7 mouse cellular contexts compared by ENCODE assay signal in the genomic region with DNA sequence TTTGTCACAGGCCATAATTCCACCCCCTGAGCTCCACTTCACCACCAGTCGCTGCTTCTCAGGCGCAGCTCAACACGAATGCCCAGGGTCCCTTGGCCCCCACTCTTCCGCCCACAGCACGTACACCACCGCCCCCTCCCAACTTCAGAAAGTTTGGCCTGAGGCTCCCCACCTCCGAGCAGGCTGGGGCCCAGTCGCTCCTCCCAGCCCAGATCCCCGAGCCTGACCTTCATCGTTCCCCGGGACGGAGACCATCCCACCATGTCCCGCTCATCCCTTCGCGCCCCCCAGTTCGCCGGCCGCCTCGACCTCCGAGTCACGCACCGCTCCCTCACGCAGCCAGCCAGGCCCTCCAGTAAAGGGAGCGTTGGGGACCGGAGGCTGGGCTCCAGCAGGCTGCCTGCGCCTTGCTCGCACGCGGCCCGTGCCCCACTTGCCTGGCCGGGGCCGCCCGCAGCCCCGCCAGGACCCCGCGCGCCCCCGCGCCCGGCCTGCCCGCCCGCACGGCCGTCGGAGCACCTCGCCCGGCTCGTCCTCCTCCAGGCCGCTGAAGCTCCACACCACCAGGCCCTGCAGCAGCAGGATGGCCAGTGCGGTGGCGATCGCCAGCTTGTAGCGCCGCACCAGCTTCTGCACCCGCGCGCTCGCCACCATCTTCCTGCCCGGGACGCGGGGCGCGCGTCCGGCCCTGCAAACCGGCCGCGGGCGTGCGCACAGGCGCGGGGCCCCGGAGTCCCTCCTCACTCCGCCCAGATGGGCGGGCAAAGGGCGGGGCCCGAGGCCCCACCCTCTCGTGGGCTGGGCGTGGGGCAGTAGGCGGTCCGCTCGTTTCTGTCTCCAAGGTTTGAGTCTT. TPM values are rescaled to one million over a fixed set of nuclear protein-coding genes. Genes with fewer than 3 reads are reported as not detected.
DNase-seq lines count a peak whose midpoint lies in the region; ATAC-seq and TF ChIP-seq lines count a peak whose summit lies in the region.

TSS of gene Xylt2 (minus strand) at position 762 of the 853 bp plus-strand sequence.

- H3K27ac ChIP-seq in embryonic facial prominence, embryonic 12.5 days: peak within 1 kb of the TSS; percentile 96
- no peak within 1 kb of the TSS for H3K27ac ChIP-seq in kidney, adult 2 months (ENCODE audit: insufficient read depth, low read depth, low read length)
- H3K27ac ChIP-seq in limb, embryonic 12.5 days: peak within 1 kb of the TSS; percentile 94
- H3K27ac ChIP-seq in midbrain, embryonic 15.5 days: peak within 1 kb of the TSS; percentile 93
- peak within 1 kb of the TSS; percentile 50; the same call in 1 of the 2 replicates for H3K27ac ChIP-seq in spleen, adult 2 months (ENCODE audit: insufficient read depth, low read length)

- no peaks in the 10 kb centered on the region for H3K9me3 ChIP-seq in embryonic facial prominence, embryonic 12.5 days
- no peaks in the 10 kb centered on the region for H3K9me3 ChIP-seq in limb, embryonic 12.5 days
- no peaks in the 10 kb centered on the region for H3K9me3 ChIP-seq in midbrain, embryonic 15.5 days

- H3K4me2 ChIP-seq in embryonic facial prominence, embryonic 12.5 days (replicated peaks): peak within 1 kb of the TSS; percentile 78
- peak within 1 kb of the TSS; percentile 81 for H3K4me2 ChIP-seq in limb, embryonic 12.5 days
- peak within 1 kb of the TSS; percentile 93 for H3K4me2 ChIP-seq in midbrain, embryonic 15.5 days

- TF ChIP-seq POLR2A in kidney, adult 2 months (IDR thresholded peaks at IDR 0.05; ENCODE audit: low read depth, low read length): peak; percentile 25
- peak; percentile 65 for TF ChIP-seq POLR2A in spleen, adult 2 months (IDR thresholded peaks at IDR 0.05; ENCODE audit: low read depth, low read length)

- peak within 1 kb of the TSS; percentile 95 for H3K4me3 ChIP-seq in embryonic facial prominence, embryonic 12.5 days
- H3K4me3 ChIP-seq in kidney, adult 2 months (ENCODE audit: insufficient read depth, low read depth, low read length): peak within 1 kb of the TSS; percentile 92
- H3K4me3 ChIP-seq in limb, embryonic 12.5 days (replicated peaks): peak within 1 kb of the TSS; percentile 94
- H3K4me3 ChIP-seq in midbrain, embryonic 15.5 days: peak within 1 kb of the TSS; percentile 99
- H3K4me3 ChIP-seq in spleen, adult 2 months (ENCODE audit: extremely low read depth, insufficient read depth, insufficient read length): peak within 1 kb of the TSS; percentile 99

- WGBS in embryonic facial prominence, embryonic 12.5 days: under 1% methylated on average over 78 of the region's 82 CpGs
- under 1% methylated on average over 78 of the region's 82 CpGs for WGBS in kidney, adult 2 months
- under 1% methylated on average over 81 of the region's 82 CpGs for WGBS in limb, embryonic 12.5 days
- WGBS in midbrain, embryonic 15.5 days: under 1% methylated on average over 72 of the region's 82 CpGs
- 1% methylated on average over 63 of the region's 82 CpGs for WGBS in spleen, adult 2 months

- H3K9ac ChIP-seq in embryonic facial prominence, embryonic 12.5 days: peak within 1 kb of the TSS; percentile 97
- H3K9ac ChIP-seq in limb, embryonic 12.5 days (replicated peaks): peak within 1 kb of the TSS; percentile 94
- peak within 1 kb of the TSS; percentile 98 for H3K9ac ChIP-seq in midbrain, embryonic 15.5 days

- TF ChIP-seq CTCF in kidney, adult 2 months (conservative IDR thresholded peaks at IDR 0.05; ENCODE audit: insufficient read depth, insufficient read length, low read depth, low read length): no peak
- no peak for TF ChIP-seq CTCF in spleen, adult 2 months (IDR thresholded peaks at IDR 0.05; ENCODE audit: extremely low read depth, insufficient read depth, insufficient read length, insufficient replicate concordance)

- H3K4me1 ChIP-seq in embryonic facial prominence, embryonic 12.5 days: peaks cover 35% of the 10 kb centered on the region
- H3K4me1 ChIP-seq in kidney, adult 2 months (ENCODE audit: control insufficient read depth, insufficient read depth, low read length): peaks cover 5% of the 10 kb centered on the region
- H3K4me1 ChIP-seq in limb, embryonic 12.5 days (replicated peaks): peaks cover 25% of the 10 kb centered on the region
- peaks cover 24% of the 10 kb centered on the region for H3K4me1 ChIP-seq in midbrain, embryonic 15.5 days
- peaks cover 16% of the 10 kb centered on the region for H3K4me1 ChIP-seq in spleen, adult 2 months (ENCODE audit: control insufficient read depth, insufficient read depth, insufficient read length)

- H3K36me3 ChIP-seq in embryonic facial prominence, embryonic 12.5 days: no peaks in the 10 kb centered on the region
- H3K36me3 ChIP-seq in kidney, adult 2 months (ENCODE audit: control insufficient read depth, insufficient read depth, low read length): no peaks in the 10 kb centered on the region
- peaks cover 6% of the 10 kb centered on the region; the same call in 1 of the 2 replicates for H3K36me3 ChIP-seq in limb, embryonic 12.5 days
- no peaks in the 10 kb centered on the region for H3K36me3 ChIP-seq in midbrain, embryonic 15.5 days (replicated peaks)
- no peaks in the 10 kb centered on the region for H3K36me3 ChIP-seq in spleen, adult 2 months (ENCODE audit: control insufficient read depth, insufficient read depth, low read length)

- H3K27me3 ChIP-seq in embryonic facial prominence, embryonic 12.5 days: no peaks in the 10 kb centered on the region
- H3K27me3 ChIP-seq in kidney, adult 2 months (replicated peaks; ENCODE audit: control insufficient read depth, insufficient read depth, low read length): no peaks in the 10 kb centered on the region
- no peaks in the 10 kb centered on the region for H3K27me3 ChIP-seq in limb, embryonic 12.5 days
- H3K27me3 ChIP-seq in midbrain, embryonic 15.5 days (replicated peaks): no peaks in the 10 kb centered on the region
- H3K27me3 ChIP-seq in spleen, adult 2 months (ENCODE audit: control insufficient read depth, insufficient read depth, low read length): no peaks in the 10 kb centered on the region

- DNase-seq in adrenal gland, postnatal 25 days: peak; percentile 94
- DNase-seq in heart, adult 18-20 months: peak; percentile 94 to 96
- DNase-seq in kidney, adult 2 months: peak; percentile 94
- peak; percentile 77 to 88 for DNase-seq in spleen, adult 2 months (ENCODE audit: low read depth in 1 of 2, low spot score in 2 of 2)

- ATAC-seq in embryonic facial prominence, embryonic 12.5 days (ENCODE audit: insufficient number of reproducible peaks, insufficient read depth, low FRiP score, low TSS enrichment): peak; percentile 89
- peak; percentile 90 for ATAC-seq in limb, embryonic 12.5 days (ENCODE audit: insufficient number of reproducible peaks, insufficient read depth, low FRiP score, low TSS enrichment, low read depth)
- ATAC-seq in midbrain, embryonic 15.5 days (replicated peaks): peak; percentile 97

RNA-seq across cellular contexts. Expression of gene Xylt2, which starts in this region (rescaled TPM):
- total RNA-seq in adrenal gland, postnatal 25 days (2021): 16.0 and 22.1 TPM in 2 replicates
- polyA plus RNA-seq in embryonic facial prominence, embryonic 12.5 days (2016; fragmentation: Nextera tagmentation; extraction: Ambion mirVana): 29.0 and 29.5 TPM in 2 replicates
- total RNA-seq in heart, adult 18-20 months (2021): 1 to 10 TPM; 6.1 to 6.9 TPM
- 21.3 and 26.6 TPM in 2 replicates for polyA plus RNA-seq in kidney, adult 2 months (2012; rRNA removed)
- 24.7 and 31.9 TPM in 2 replicates for polyA plus RNA-seq in limb, embryonic 12.5 days (2016; fragmentation: Nextera tagmentation; extraction: Ambion mirVana)
- polyA plus RNA-seq in midbrain, embryonic 15.5 days (2015; fragmentation: Nextera tagmentation; extraction: Ambion mirVana): 12.8 and 14.5 TPM in 2 replicates
- polyA plus RNA-seq in spleen, adult 2 months (2012; rRNA removed): 25.7 and 34.0 TPM in 2 replicates
